Comparison of ENCODE assay signal across 21 mouse cellular contexts in the genomic region with DNA sequence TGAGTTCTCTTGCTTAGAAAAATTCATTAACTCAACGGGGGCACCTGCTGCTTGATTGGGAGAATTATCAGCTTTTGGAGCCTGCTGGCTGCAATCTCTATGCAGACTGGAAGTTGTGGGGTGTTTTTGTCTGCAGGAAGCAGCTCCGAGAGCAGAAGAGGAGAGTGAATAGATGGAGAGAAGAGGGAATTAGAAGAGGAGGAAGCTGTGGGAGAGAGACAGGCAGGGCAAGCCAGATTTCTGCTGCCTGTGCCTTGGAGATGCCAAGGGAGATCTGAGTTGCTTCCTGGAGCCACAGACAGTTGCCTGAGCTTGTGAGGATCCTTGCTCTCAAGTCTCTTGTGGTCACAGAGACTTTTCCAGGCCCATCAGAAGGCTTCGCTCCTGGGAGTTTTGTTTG. TPM values are rescaled to one million over a fixed set of nuclear protein-coding genes. Genes with fewer than 3 reads are reported as not detected.
DNase-seq lines count a peak whose midpoint lies in the region; ATAC-seq and TF ChIP-seq lines count a peak whose summit lies in the region.
"Had no signal": no experiment of that assay in that cellular context is flagged by ENCODE, and none has a peak within 500 bp of the region (broad histone marks: within the 10 kb centered on the region; RNA-seq: fewer than 3 reads in every experiment).

No protein-coding gene starts in this region.

- H3K27me3 ChIP-seq in cerebellum, adult 2 months (ENCODE audit: control insufficient read depth, insufficient read depth, low read length), result no peaks in the 10 kb centered on the region
- H3K27me3 ChIP-seq in hindbrain, postnatal 0 days (ENCODE audit: insufficient read depth, low read length), result no peaks in the 10 kb centered on the region
- no peaks in the 10 kb centered on the region for H3K27me3 ChIP-seq in hindbrain, embryonic 16.5 days (replicated peaks; ENCODE audit: control insufficient read depth, insufficient read depth, low read length)
- H3K27me3 ChIP-seq: embryonic facial prominence, embryonic 13.5 days; forebrain, embryonic 12.5 days; forebrain, embryonic 15.5 days; hindbrain, embryonic 13.5 days had no signal

- no peak overlapping the region for H3K4me3 ChIP-seq in cerebellum, adult 2 months (replicated peaks; ENCODE audit: insufficient read depth, low read depth, low read length)
- no peak overlapping the region for H3K4me3 ChIP-seq in hindbrain, postnatal 0 days (ENCODE audit: low read length)
- H3K4me3 ChIP-seq in hindbrain, embryonic 16.5 days (ENCODE audit: low read length), result no peak overlapping the region
- no peak overlapping the region for H3K4me3 ChIP-seq in left cerebral cortex, adult 2 months
- H3K4me3 ChIP-seq: embryonic facial prominence, embryonic 10.5 days; embryonic facial prominence, embryonic 13.5 days; erythroblast, embryonic 14.5 days; forebrain, embryonic 12.5 days; forebrain, embryonic 15.5 days; gastrocnemius, adult 2 months; hindbrain, embryonic 13.5 days had no signal

- TF ChIP-seq CTCF in cerebellum, adult 2 months (IDR thresholded peaks at IDR 0.05; ENCODE audit: borderline replicate concordance, insufficient read depth, low read depth, low read length), result no peak
- no peak for TF ChIP-seq CTCF in hindbrain, postnatal 0 days (IDR thresholded peaks at IDR 0.05; ENCODE audit: low read depth)
- TF ChIP-seq CTCF in left cerebral cortex, adult 2 months (IDR thresholded peaks at IDR 0.05), result no peak

- no peak overlapping the region for H3K9ac ChIP-seq in hindbrain, postnatal 0 days (replicated peaks; ENCODE audit: low read length)
- H3K9ac ChIP-seq in hindbrain, embryonic 16.5 days (ENCODE audit: low read depth, low read length), result no peak overlapping the region
- H3K9ac ChIP-seq: embryonic facial prominence, embryonic 13.5 days; forebrain, embryonic 12.5 days; forebrain, embryonic 15.5 days; hindbrain, embryonic 13.5 days had no signal

- no peak for TF ChIP-seq POLR2A in cerebellum, adult 2 months (IDR thresholded peaks at IDR 0.05; ENCODE audit: borderline replicate concordance, insufficient read depth, low read length)

- intact Hi-C loops in left cerebral cortex, adult 2 months (cut with DNase I), result no loop called here

- H3K36me3 ChIP-seq in hindbrain, postnatal 0 days (ENCODE audit: insufficient read depth, low read length), result no peaks in the 10 kb centered on the region
- no peaks in the 10 kb centered on the region for H3K36me3 ChIP-seq in hindbrain, embryonic 16.5 days (ENCODE audit: control insufficient read depth, insufficient read depth, low read length)
- H3K36me3 ChIP-seq: embryonic facial prominence, embryonic 10.5 days; embryonic facial prominence, embryonic 13.5 days; forebrain, embryonic 12.5 days; forebrain, embryonic 15.5 days; hindbrain, embryonic 13.5 days had no signal

- H3K4me1 ChIP-seq in cerebellum, adult 2 months (ENCODE audit: control insufficient read depth, insufficient read depth, low read length), result peaks cover 64% of the 10 kb centered on the region
- H3K4me1 ChIP-seq in hindbrain, postnatal 0 days (ENCODE audit: insufficient read depth, low read length), result peaks cover 5% of the 10 kb centered on the region; the same call in 1 of the 2 replicates
- H3K4me1 ChIP-seq in hindbrain, embryonic 16.5 days (ENCODE audit: control insufficient read depth, insufficient read depth, low read depth, low read length), result peaks cover 3% of the 10 kb centered on the region; the same call in 1 of the 2 replicates

- 32% methylated on average over 3 of the region's 3 CpGs for WGBS in cerebellum, adult 2 months
- WGBS in hindbrain, postnatal 0 days, result 58% methylated on average over 3 of the region's 3 CpGs
- 59% methylated on average over 3 of the region's 3 CpGs for WGBS in hindbrain, embryonic 16.5 days

- DNase-seq in cerebellum, adult 2 months, result peak; percentile 37 to 53
- DNase-seq in cerebellum, adult 9-11 months, result no peak
- DNase-seq in hindbrain, postnatal 0 days (ENCODE audit: low spot score), result peak; percentile 28
- no peak for DNase-seq in left cerebral cortex, adult 2 months (ENCODE audit: extremely low spot score in 1 of 2, low spot score in 2 of 2)
- DNase-seq in left cerebral cortex, adult 11 months (ENCODE audit: low spot score), result no peak
- DNase-seq in brain, adult 2 months (ENCODE audit: low read depth, low spot score), result peak; percentile 68
- DNase-seq: adrenal gland, adult 8-10 months; adrenal gland, postnatal 25 days; embryo, embryonic 11 days; gastrocnemius, adult 2 months; gastrocnemius, postnatal 14 days; heart, adult 11 months had no signal

- no peak for ATAC-seq in hindbrain, postnatal 0 days
- ATAC-seq in hindbrain, embryonic 16.5 days, result no peak
- ATAC-seq: activated CD4-positive, CD25-positive, alpha-beta regulatory T cell, adult 4 months; forebrain, embryonic 15.5 days had no signal

- H3K9me3 ChIP-seq in hindbrain, postnatal 0 days (ENCODE audit: low read length), result no peaks in the 10 kb centered on the region
- H3K9me3 ChIP-seq in hindbrain, embryonic 16.5 days (ENCODE audit: control insufficient read depth, low read length), result no peaks in the 10 kb centered on the region
- H3K9me3 ChIP-seq: embryonic facial prominence, embryonic 10.5 days; embryonic facial prominence, embryonic 13.5 days; forebrain, embryonic 12.5 days; forebrain, embryonic 15.5 days; hindbrain, embryonic 13.5 days had no signal

- peak overlapping the region; percentile 20 for H3K27ac ChIP-seq in cerebellum, adult 2 months (ENCODE audit: insufficient read depth, low read length)
- H3K27ac ChIP-seq in hindbrain, postnatal 0 days, result no peak overlapping the region
- no peak overlapping the region; the same call in 1 of the 2 replicates for H3K27ac ChIP-seq in hindbrain, embryonic 16.5 days (ENCODE audit: low read depth, low read length)
- H3K27ac ChIP-seq in left cerebral cortex, adult 2 months, result peak overlapping the region; percentile 61
- H3K27ac ChIP-seq: embryonic facial prominence, embryonic 10.5 days; embryonic facial prominence, embryonic 13.5 days; forebrain, embryonic 12.5 days; forebrain, embryonic 15.5 days; gastrocnemius, adult 2 months; hindbrain, embryonic 13.5 days had no signal

- H3K4me2 ChIP-seq in hindbrain, postnatal 0 days (ENCODE audit: low read depth, low read length), result no peak overlapping the region
- H3K4me2 ChIP-seq in hindbrain, embryonic 16.5 days (ENCODE audit: low read length), result no peak overlapping the region
- H3K4me2 ChIP-seq: embryonic facial prominence, embryonic 13.5 days; forebrain, embryonic 12.5 days; forebrain, embryonic 15.5 days; heart, embryonic 11.5 days; hindbrain, embryonic 13.5 days had no signal

RNA-seq across cellular contexts. Expression of a gene that starts 53.3 kb away (rescaled TPM):
- polyA plus RNA-seq in cerebellum, adult 2 months (2012; rRNA removed), result 311 and 324 TPM in 2 replicates
- 255 and 261 TPM in 2 replicates for total RNA-seq in hindbrain, postnatal 0 days (2014; rRNA removed)
- polyA plus RNA-seq in hindbrain, postnatal 0 days (2015; fragmentation: Nextera tagmentation; extraction: Ambion mirVana), result 187 and 200 TPM in 2 replicates
- 127 and 139 TPM in 2 replicates for polyA plus RNA-seq in hindbrain, embryonic 16.5 days (2015; fragmentation: Nextera tagmentation; extraction: Ambion mirVana)
- 100 to 1,000 TPM; 964 to 986 TPM for total RNA-seq in left cerebral cortex, adult 2 months (2021)
- polyA plus RNA-seq: erythroblast, embryonic 14.5 days had no signal

Comparison
In these comparisons a context has a peak if more than half of its experiments do, and no peak if none do; other contexts are left out.
1. DNase-seq: peak in cerebellum, adult 2 months (2 of 2), hindbrain, postnatal 0 days (single experiment) and brain, adult 2 months (single experiment); none in cerebellum, adult 9-11 months (single experiment), left cerebral cortex, adult 2 months (0 of 2) and left cerebral cortex, adult 11 months (single experiment).
2. H3K27ac ChIP-seq: peak in cerebellum, adult 2 months (single experiment) and left cerebral cortex, adult 2 months (single experiment); none in hindbrain, postnatal 0 days (single experiment) and hindbrain, embryonic 16.5 days (single experiment).